Mouse (Mus musculus) kidney, adult 2 months (tissue): Measurements from ENCODE around the gene Gm4985.
"Not testable (repeated sequence)": the region's sequence is repeated elsewhere in the genome, so short reads cannot be mapped to it uniquely, and the experiment has no call there.

Experiments used
- CTCF ChIP-seq: fragments of 200-500 bp; conservative IDR thresholded peaks from 2 replicates; pipeline ENCODE4 v1.5.1; 2011; ENCODE audit warnings: low read depth, mild to moderate bottlenecking, control low read depth, low read length, moderate library complexity, mixed read lengths; ENCODE audit not compliant: insufficient read depth, insufficient read length
- POLR2A ChIP-seq: fragments of 200-500 bp; IDR thresholded peaks from one replicate; pipeline ENCODE4 v1.6.1; 2011; ENCODE audit warnings: low read depth, low read length, control low read depth

- TF ChIP-seq POLR2A, CTCF: not testable (repeated sequence)
Observed at GRCm38 (mm10) chrX:23958834-23959233, at the start of gene Gm4985.
